Mouse (Mus musculus) lung, postnatal 0 days (tissue): ENCODE measurements around the gene Hscb. TPM values are rescaled to one million over a fixed set of nuclear protein-coding genes. Genes with fewer than 3 reads are reported as not detected.
A peak's percentile ranks its signal among the peaks of the same experiment; 100 is the strongest.
"Not testable (repeated sequence)": the region's sequence is repeated elsewhere in the genome, so short reads cannot be mapped to it uniquely, and the experiment has no call there.

Experiments used
- ATAC-seq: fragments of 200-750 bp; cut with Nextera tagmentation; 2 replicates; pipeline ENCODE4 v1.8.0; 2017; ENCODE audit warnings: moderate library complexity
- DNase-seq: peaks from one replicate; pipeline ENCODE4 v3.0.0-alpha.2; 2016; ENCODE audit warnings: low spot score
- H3K27ac ChIP-seq: fragments of 300-500 bp; sonication (generic); 2 replicates; pipeline ENCODE4 v1.5.1; 2014; ENCODE audit warnings: antibody characterized with exemption, mild to moderate bottlenecking, low read length, mixed read lengths
- H3K27me3 ChIP-seq: fragments of 300-500 bp; sonication (generic); replicated peaks from 2 replicates; pipeline ENCODE4 v1.6.1; 2014; ENCODE audit warnings: low read length, mixed read lengths; ENCODE audit not compliant: insufficient read depth
- H3K36me3 ChIP-seq: fragments of 300-500 bp; sonication (generic); 2 replicates; pipeline ENCODE4 v1.6.1; 2014; ENCODE audit warnings: low read length, mixed read lengths; ENCODE audit not compliant: insufficient read depth
- H3K4me1 ChIP-seq: fragments of 300-500 bp; sonication (generic); 2 replicates; pipeline ENCODE4 v1.6.1; 2014; ENCODE audit warnings: antibody characterized with exemption, low read depth, low read length, mixed read lengths; ENCODE audit not compliant: insufficient read depth
- H3K4me2 ChIP-seq: fragments of 300-500 bp; sonication (generic); replicated peaks from 2 replicates; pipeline ENCODE4 v1.6.1; 2014; ENCODE audit warnings: low read depth, mild to moderate bottlenecking, low read length, moderate library complexity, mixed read lengths
- H3K4me3 ChIP-seq: fragments of 300-500 bp; sonication (generic); 2 replicates; pipeline ENCODE4 v1.5.1; 2014; ENCODE audit warnings: low read depth, low read length
- H3K9ac ChIP-seq: fragments of 300-500 bp; sonication (generic); replicated peaks from 2 replicates; pipeline ENCODE4 v1.6.1; 2014; ENCODE audit warnings: low read depth, mild to moderate bottlenecking
- H3K9me3 ChIP-seq: fragments of 300-500 bp; sonication (generic); 2 replicates; pipeline ENCODE4 v1.6.1; 2016; ENCODE audit warnings: low read length, mixed read lengths
- CTCF ChIP-seq: IDR thresholded peaks from 2 replicates; pipeline ENCODE4 v1.5.1; 2016; ENCODE audit warnings: antibody characterized with exemption, mild to moderate bottlenecking
- EP300 ChIP-seq: IDR thresholded peaks from 2 replicates; pipeline ENCODE4 v1.6.1; 2016; ENCODE audit warnings: antibody characterized with exemption, mild to moderate bottlenecking, control low read depth
- whole genome bisulfite sequencing: fragments of 180-500 bp; shearing (Covaris S2); extraction: QIAGEN DNeasy Blood & Tissue Kit; methylation state at CpG from one replicate; pipeline ENCODE4 v1.1.7; 2014; 5-methylcytosine and 5-hydroxymethylcytosine counted together
- polyA plus RNA-seq: library from polyadenylated mRNA; unstranded; fragments of >200 nt; fragmentation: Nextera tagmentation; extraction: Ambion mirVana; gene quantifications from 2 replicates; pipeline ENCODE4 v1.2.1, GENCODE M21; 2015

The Hscb gene
- polyA plus RNA-seq, 1 experiment from 2014 or later, result 32.0 TPM

DNA sequence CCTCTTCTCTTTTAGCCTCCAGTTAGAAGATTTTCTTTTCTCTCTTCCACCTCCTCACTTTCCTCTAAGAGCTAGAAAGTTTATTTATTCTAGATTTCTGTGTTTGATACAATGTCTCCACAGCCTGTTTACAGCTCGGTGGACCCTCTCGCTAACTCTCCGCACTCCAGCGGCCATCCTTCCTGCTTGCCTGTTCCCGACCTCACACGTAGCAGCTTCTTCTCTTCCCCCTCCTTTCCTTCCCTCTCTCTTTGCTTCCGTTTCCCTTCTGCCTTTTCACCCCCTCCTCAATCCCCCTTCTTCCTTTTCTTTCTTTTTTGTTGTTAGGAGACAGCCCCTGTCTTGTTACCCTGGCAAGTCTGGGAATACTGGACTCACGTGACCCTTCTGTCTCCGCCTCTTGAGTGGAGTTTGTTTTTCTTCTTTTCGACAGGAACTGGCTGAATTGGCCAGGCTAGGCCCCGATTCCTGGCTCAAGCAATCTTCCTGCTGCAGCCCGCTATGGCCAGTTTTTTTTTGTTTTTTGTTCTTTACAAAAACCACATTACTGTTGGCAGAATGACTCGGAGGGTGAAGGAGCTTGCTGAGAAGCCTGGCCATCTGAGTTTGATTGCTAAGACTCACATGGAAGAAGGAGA, 19.6 kb upstream of the Hscb start:
- no peaks in the 10 kb centered on the region for H3K36me3 ChIP-seq
- 8% methylated on average over 13 of the region's 13 CpGs for WGBS
- H3K9me3 ChIP-seq, result no peaks in the 10 kb centered on the region
- H3K4me3 ChIP-seq, result peak overlapping the region; percentile 34
- peaks cover 9% of the 10 kb centered on the region; the same call in 1 of the 2 replicates for H3K4me1 ChIP-seq
- DNase-seq (peak; percentile 91), ATAC-seq (peak; percentile 92)
- peak; percentile 35; the same call in 1 of the 2 replicates for TF ChIP-seq EP300
- no peak for TF ChIP-seq CTCF
- peak overlapping the region; percentile 39; the same call in 1 of the 2 replicates for H3K9ac ChIP-seq
- H3K27ac ChIP-seq, result peak overlapping the region; percentile 89
- no peaks in the 10 kb centered on the region for H3K27me3 ChIP-seq
- peak overlapping the region; percentile 52 for H3K4me2 ChIP-seq

DNA sequence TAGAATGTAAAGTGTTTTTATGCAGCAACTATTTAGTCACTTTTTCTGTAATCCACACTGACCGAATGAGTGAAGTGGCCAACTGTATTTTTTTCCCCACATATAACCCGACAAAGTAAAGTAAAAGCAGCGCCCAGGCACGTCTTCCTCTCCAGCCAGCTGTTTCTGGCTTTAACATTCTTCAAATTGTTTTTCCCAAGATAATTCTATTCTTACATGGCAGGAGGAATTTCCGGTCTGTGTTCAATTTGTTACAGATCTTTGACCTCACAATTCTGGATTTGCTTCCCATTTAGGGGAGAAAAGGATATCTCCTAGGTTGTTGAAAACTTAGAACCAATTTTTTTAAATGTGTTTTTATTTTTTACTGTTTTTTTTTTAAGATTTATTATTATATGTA, 17.5 kb upstream of the Hscb start:
- TF ChIP-seq EP300, result no peak
- no peak for TF ChIP-seq CTCF
- Histone ChIP-seq H3K9me3 (no peaks in the 10 kb centered on the region), H3K27me3 (no peaks in the 10 kb centered on the region), H3K4me3 (no peak overlapping the region), H3K4me1 (peaks cover 9% of the 10 kb centered on the region; the same call in 1 of the 2 replicates), H3K27ac (no peak overlapping the region), H3K9ac (no peak overlapping the region), H3K36me3 (no peaks in the 10 kb centered on the region), H3K4me2 (no peak overlapping the region)
- peak; percentile 49 for DNase-seq
- no peak for ATAC-seq
- WGBS, result 50% methylated on average over 5 of the region's 5 CpGs

- H3K27ac ChIP-seq, result no peak overlapping the region
- DNase-seq (no peak), ATAC-seq (no peak)
- TF ChIP-seq CTCF (peak; percentile 42), EP300 (no peak)
- no peaks in the 10 kb centered on the region for H3K9me3 ChIP-seq
- H3K27me3 ChIP-seq, result no peaks in the 10 kb centered on the region
- H3K9ac ChIP-seq, result no peak overlapping the region
- no peaks in the 10 kb centered on the region for H3K36me3 ChIP-seq
- 87% methylated on average over 1 of the region's 1 CpGs for WGBS
- no peak overlapping the region for H3K4me3 ChIP-seq
- no peaks in the 10 kb centered on the region for H3K4me1 ChIP-seq
- H3K4me2 ChIP-seq, result no peak overlapping the region
Measured at GRCm38 (mm10) chr5:110852990-110853389, 13.4 kb upstream of the Hscb start.

- WGBS, result 90% methylated on average over 14 of the region's 14 CpGs
- no peaks in the 10 kb centered on the region for H3K9me3 ChIP-seq
Measured at GRCm38 (mm10) chr5:110841046-110841862, 1.7 kb upstream of the Hscb start.

GRCm38 (mm10) chr5:110840465-110840864, 888 bp upstream of the Hscb start:
- no peak for ATAC-seq
- Histone ChIP-seq H3K27ac (0 out of 2 replicates have a peak overlapping the region, but pooled peaks have one; percentile 32), H3K27me3 (no peaks in the 10 kb centered on the region), H3K9me3 (no peaks in the 10 kb centered on the region), H3K4me2 (peak overlapping the region; percentile 93), H3K36me3 (no peaks in the 10 kb centered on the region), H3K9ac (peak overlapping the region; percentile 23; the same call in 1 of the 2 replicates), H3K4me1 (no peaks in the 10 kb centered on the region), H3K4me3 (peak overlapping the region; percentile 69)
- TF ChIP-seq CTCF (peak; percentile 63), EP300 (no peak)
- peak; percentile 61 for DNase-seq
- WGBS, result 3% methylated on average over 4 of the region's 4 CpGs

More at GRCm38 (mm10) chr5:110841046-110841862, 1.7 kb upstream of the Hscb start:
- Histone ChIP-seq H3K4me3 (no peak overlapping the region), H3K9ac (no peak overlapping the region), H3K27me3 (no peaks in the 10 kb centered on the region), H3K4me2 (no peak overlapping the region), H3K36me3 (no peaks in the 10 kb centered on the region), H3K4me1 (no peaks in the 10 kb centered on the region), H3K27ac (no peak overlapping the region)
- TF ChIP-seq CTCF (no peak), EP300 (no peak)
- ATAC-seq (no peak), DNase-seq (no peak)

GRCm38 (mm10) chr5:110839038-110839677, 419 bp downstream of the Hscb start:
- TF ChIP-seq EP300 (no peak), CTCF (no peak)
- peak overlapping the region; percentile 65 for H3K9ac ChIP-seq
- H3K36me3 ChIP-seq, result no peaks in the 10 kb centered on the region
- no peaks in the 10 kb centered on the region for H3K4me1 ChIP-seq
- no peaks in the 10 kb centered on the region for H3K9me3 ChIP-seq
- 3% methylated on average over 28 of the region's 28 CpGs for WGBS
- H3K4me3 ChIP-seq, result peak overlapping the region; percentile 69
- peak overlapping the region; percentile 93 for H3K4me2 ChIP-seq
- no peaks in the 10 kb centered on the region for H3K27me3 ChIP-seq
- peak overlapping the region; percentile 86 for H3K27ac ChIP-seq
- ATAC-seq (peak; percentile 56), DNase-seq (peak; percentile 57)

DNA sequence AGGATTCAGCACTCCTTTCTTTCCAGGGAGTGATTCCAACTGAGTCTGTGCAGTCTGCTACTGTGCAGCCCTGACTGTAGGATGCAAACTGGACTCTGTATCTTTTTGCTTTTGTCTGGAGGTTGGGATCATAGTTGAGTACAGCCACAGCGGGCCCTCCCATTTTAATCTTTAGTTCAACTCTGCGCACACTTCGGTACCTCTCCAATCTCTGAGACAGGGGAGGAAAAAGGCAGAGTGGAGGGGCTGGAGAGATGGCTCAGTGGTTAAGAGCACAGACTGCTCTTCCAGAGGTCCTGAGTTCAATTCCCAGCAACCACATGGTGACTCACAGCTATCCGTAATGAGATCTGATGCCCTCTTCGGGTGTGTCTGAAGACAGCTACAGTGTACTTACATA, 1.6 kb downstream of the Hscb start:
- DNase-seq, H3K4me3 ChIP-seq, H3K4me2 ChIP-seq, H3K9ac ChIP-seq, H3K36me3 ChIP-seq, H3K27me3 ChIP-seq, H3K4me1 ChIP-seq, ATAC-seq, H3K27ac ChIP-seq, H3K9me3 ChIP-seq: not testable (repeated sequence)
- WGBS, result 86% methylated on average over 5 of the region's 5 CpGs
